Mouse (Mus musculus): ENCODE results near the gene Tef. TPM values are rescaled to one million over a fixed set of nuclear protein-coding genes. Genes with fewer than 3 reads are reported as not detected.
A peak's percentile ranks its signal among the peaks of the same experiment; 100 is the strongest.

Gene Tef
- polyA plus RNA-seq, 1 experiment from 2014 or later: 19.2 TPM

DNA sequence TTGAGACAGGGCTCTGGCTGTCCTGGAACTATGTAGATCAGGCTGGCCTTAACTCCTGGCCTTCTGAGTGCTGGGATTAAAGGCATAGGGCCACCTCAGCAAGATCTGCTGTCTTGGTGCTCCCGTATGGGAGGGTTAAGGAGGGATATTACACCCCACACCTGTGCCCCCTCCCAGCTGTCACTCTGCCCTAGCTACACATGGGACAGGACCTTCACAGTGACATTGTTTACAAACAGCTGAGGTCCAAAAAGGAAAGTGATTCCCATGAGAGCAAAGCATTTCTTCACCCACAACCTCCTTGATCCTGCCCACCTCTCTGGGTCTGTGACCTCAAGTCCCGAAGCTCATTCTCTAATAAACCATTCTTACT is 27.0 kb downstream of the Tef start:
- H3K27me3 ChIP-seq (ENCODE audit: control insufficient read depth, insufficient read depth, low read length): no peaks in the 10 kb centered on the region
- H3K4me2 ChIP-seq (replicated peaks; ENCODE audit: low read depth, low read length): no peak overlapping the region
- WGBS: 72% methylated on average over 2 of the region's 2 CpGs
- no peak overlapping the region for H3K27ac ChIP-seq (ENCODE audit: low read depth, low read length)
- H3K4me3 ChIP-seq (ENCODE audit: low read length): no peak overlapping the region
- H3K4me1 ChIP-seq (ENCODE audit: control insufficient read depth, insufficient read depth, low read length): no peaks in the 10 kb centered on the region
- H3K36me3 ChIP-seq (ENCODE audit: control insufficient read depth, insufficient read depth, low read length): peaks cover 20% of the 10 kb centered on the region; the same call in 1 of the 2 replicates
- H3K9me3 ChIP-seq (ENCODE audit: control insufficient read depth, low read length): no peaks in the 10 kb centered on the region
- no peak overlapping the region for H3K9ac ChIP-seq (ENCODE audit: low read depth, low read length)
- ATAC-seq (ENCODE audit: low FRiP score, low TSS enrichment): no peak

DNA sequence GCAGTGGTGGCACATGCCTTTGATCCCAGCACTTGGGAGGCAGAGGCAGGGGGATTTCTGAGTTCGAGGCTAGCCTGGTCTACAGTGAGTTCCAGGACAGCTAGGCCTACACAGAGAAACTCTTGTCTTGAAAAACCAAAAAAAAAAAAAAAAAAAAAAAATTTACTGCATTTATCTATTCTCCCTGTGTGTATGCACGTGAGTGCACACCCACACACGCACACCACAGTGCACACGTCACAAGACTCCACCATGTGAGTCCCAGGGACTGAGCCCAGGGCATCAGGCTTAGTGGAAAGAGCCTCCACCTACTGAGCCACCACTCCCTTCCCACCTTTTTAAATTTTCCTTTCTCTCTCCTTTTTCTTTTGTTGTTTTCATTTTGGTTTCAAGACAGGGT is 28.3 kb downstream of the Tef start:
- H3K27ac ChIP-seq (ENCODE audit: low read depth, low read length): no peak overlapping the region
- peaks cover 8% of the 10 kb centered on the region; the same call in 1 of the 2 replicates for H3K36me3 ChIP-seq (ENCODE audit: control insufficient read depth, insufficient read depth, low read length)
- no peak overlapping the region for H3K9ac ChIP-seq (ENCODE audit: low read depth, low read length)
- ATAC-seq (ENCODE audit: low FRiP score, low TSS enrichment): no peak
- no peak overlapping the region for H3K4me3 ChIP-seq (ENCODE audit: low read length)
- H3K4me2 ChIP-seq (replicated peaks; ENCODE audit: low read depth, low read length): no peak overlapping the region
- H3K4me1 ChIP-seq (ENCODE audit: control insufficient read depth, insufficient read depth, low read length): 0 out of 2 replicates have a peak, but pooled peaks cover under 1% of the 10 kb centered on the region
- no peaks in the 10 kb centered on the region for H3K9me3 ChIP-seq (ENCODE audit: control insufficient read depth, low read length)
- no peaks in the 10 kb centered on the region for H3K27me3 ChIP-seq (ENCODE audit: control insufficient read depth, insufficient read depth, low read length)
- WGBS: 95% methylated on average over 4 of the region's 4 CpGs

DNA sequence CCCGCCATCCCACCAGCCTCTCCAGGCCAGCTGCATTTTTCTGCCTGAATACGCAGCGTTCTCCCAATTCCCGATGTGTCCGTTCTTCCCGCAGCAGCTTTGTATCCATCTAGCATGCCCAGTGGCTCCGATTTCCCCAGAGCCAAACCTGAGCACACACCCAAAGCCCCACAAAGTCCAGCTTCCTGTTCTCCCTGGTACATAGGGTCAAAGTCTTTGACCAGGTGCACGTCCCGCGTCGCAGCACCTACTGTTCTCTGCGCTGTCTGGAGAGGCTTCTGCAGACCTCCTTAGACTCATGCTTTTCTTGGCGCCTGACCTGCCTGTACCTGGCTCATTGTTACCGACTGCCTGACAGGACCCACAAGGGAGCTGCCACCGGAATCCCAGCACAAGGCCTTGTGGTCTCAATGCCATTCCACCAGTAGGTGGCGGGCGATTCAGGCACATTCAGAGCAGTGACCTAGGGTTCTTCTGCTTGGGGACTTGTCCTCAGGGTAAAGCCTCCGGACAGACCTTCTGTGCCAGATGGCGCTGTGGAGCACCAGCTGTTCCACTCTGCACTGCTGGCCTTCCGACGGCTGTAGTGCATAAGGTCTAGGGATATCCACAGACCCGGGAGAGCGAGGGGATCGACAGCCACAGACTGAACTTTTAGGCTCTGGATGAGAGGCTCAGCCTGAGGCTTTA is 29.1 kb downstream of the Tef start:
- peaks cover 7% of the 10 kb centered on the region for H3K4me1 ChIP-seq (ENCODE audit: control insufficient read depth, insufficient read depth, low read length)
- no peaks in the 10 kb centered on the region for H3K27me3 ChIP-seq (ENCODE audit: control insufficient read depth, insufficient read depth, low read length)
- H3K36me3 ChIP-seq (ENCODE audit: control insufficient read depth, insufficient read depth, low read length): peaks cover under 1% of the 10 kb centered on the region; the same call in 1 of the 2 replicates
- H3K27ac ChIP-seq (ENCODE audit: low read depth, low read length): no peak overlapping the region
- 19% methylated on average over 24 of the region's 24 CpGs for WGBS
- peak overlapping the region; percentile 15; the same call in 1 of the 2 replicates for H3K4me2 ChIP-seq (replicated peaks; ENCODE audit: low read depth, low read length)
- no peak overlapping the region for H3K4me3 ChIP-seq (ENCODE audit: low read length)
- peak; percentile 90 for ATAC-seq (ENCODE audit: low FRiP score, low TSS enrichment)
- H3K9ac ChIP-seq (ENCODE audit: low read depth, low read length): peak overlapping the region; percentile 31; the same call in 1 of the 2 replicates
- H3K9me3 ChIP-seq (ENCODE audit: control insufficient read depth, low read length): no peaks in the 10 kb centered on the region

DNA sequence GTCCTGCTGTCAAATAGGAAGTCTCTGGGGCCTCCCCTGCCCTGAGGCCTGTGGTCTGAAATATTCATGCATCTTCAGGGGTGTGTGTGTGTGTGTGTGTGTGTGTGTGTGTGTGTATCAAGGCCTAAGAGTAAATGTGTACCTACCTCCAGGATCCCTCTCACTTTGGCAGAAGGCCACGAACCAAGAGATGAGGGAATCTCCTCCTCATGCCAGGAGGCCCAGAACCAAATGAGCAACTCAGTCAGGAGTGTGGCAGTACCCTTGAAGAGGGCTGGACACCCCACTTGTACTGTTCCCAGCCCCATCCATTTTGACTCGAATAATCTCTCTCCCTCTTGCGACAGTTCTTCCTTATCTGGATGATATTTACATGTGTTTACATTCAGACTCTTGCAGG is 30.0 kb downstream of the Tef start:
- WGBS: 76% methylated on average over 3 of the region's 3 CpGs
- no peak overlapping the region for H3K4me3 ChIP-seq (ENCODE audit: low read length)
- H3K27me3 ChIP-seq (ENCODE audit: control insufficient read depth, insufficient read depth, low read length): no peaks in the 10 kb centered on the region
- no peak overlapping the region for H3K9ac ChIP-seq (ENCODE audit: low read depth, low read length)
- no peak overlapping the region for H3K27ac ChIP-seq (ENCODE audit: low read depth, low read length)
- H3K4me2 ChIP-seq (replicated peaks; ENCODE audit: low read depth, low read length): no peak overlapping the region
- no peaks in the 10 kb centered on the region for H3K9me3 ChIP-seq (ENCODE audit: control insufficient read depth, low read length)
- H3K4me1 ChIP-seq (ENCODE audit: control insufficient read depth, insufficient read depth, low read length): peaks cover 7% of the 10 kb centered on the region
- no peaks in the 10 kb centered on the region; the same call in 1 of the 2 replicates for H3K36me3 ChIP-seq (ENCODE audit: control insufficient read depth, insufficient read depth, low read length)
- ATAC-seq (ENCODE audit: low FRiP score, low TSS enrichment): no peak

DNA sequence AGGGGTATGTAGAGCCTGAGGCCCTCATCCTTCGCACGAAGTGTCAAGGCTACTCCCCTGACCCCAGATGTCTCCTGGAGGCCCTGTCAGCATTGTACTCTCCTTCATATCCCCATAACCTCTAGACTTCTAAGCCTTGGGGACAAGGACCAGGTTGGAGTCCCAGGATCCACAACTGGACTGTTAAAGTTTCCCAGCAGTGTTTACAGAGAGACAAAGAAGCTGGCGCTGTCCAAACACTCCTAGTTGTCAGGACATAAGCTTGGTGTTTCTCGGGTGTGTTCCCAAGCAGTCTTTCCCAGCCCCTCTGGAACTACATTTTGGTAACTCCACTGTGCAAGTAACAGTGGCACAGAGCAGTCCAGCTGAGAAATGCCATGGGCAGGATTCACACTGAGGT is 31.3 kb downstream of the Tef start:
- no peak overlapping the region for H3K4me2 ChIP-seq (replicated peaks; ENCODE audit: low read depth, low read length)
- ATAC-seq (ENCODE audit: low FRiP score, low TSS enrichment): no peak
- H3K36me3 ChIP-seq (ENCODE audit: control insufficient read depth, insufficient read depth, low read length): no peaks in the 10 kb centered on the region
- H3K4me1 ChIP-seq (ENCODE audit: control insufficient read depth, insufficient read depth, low read length): peaks cover 7% of the 10 kb centered on the region
- H3K4me3 ChIP-seq (ENCODE audit: low read length): no peak overlapping the region
- WGBS: 74% methylated on average over 4 of the region's 4 CpGs
- H3K9ac ChIP-seq (ENCODE audit: low read depth, low read length): no peak overlapping the region
- no peak overlapping the region for H3K27ac ChIP-seq (ENCODE audit: low read depth, low read length)
- H3K27me3 ChIP-seq (ENCODE audit: control insufficient read depth, insufficient read depth, low read length): no peaks in the 10 kb centered on the region
- no peaks in the 10 kb centered on the region for H3K9me3 ChIP-seq (ENCODE audit: control insufficient read depth, low read length)

DNA sequence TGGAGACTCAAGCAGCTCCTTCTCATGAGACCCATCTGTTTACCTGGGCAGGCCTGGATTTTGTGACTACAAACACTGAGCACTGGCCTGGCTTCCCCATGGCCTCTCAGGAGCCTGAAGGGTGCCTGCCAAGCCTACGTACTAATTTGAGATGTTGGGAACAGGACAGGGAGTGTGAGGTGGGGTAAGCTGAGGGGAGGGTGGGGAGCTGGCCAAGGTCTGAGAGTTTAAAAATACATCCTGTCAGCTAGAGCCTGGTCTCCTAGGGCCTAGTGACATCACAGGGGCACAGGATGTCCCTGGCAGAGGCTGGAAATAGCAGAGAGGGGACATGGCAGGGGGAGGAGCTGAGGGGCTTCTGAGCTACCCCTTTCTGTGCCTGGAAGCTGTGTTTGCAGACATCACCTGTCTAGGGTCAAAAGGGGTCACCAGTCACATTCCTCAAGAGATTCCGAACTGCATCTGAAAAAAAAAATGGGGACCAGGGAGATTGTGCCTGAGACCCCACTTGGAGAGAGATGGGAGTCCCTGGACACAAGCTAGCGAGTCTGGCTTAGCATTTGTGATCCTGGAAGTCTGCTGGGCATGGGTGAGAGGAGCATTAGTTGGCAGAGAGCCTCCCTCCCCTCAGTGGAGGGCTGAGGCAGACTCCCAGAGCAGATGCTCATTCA is 32.1 kb downstream of the Tef start:
- no peak for ATAC-seq (ENCODE audit: low FRiP score, low TSS enrichment)
- 67% methylated on average over 3 of the region's 3 CpGs for WGBS
- peaks cover 7% of the 10 kb centered on the region for H3K4me1 ChIP-seq (ENCODE audit: control insufficient read depth, insufficient read depth, low read length)

DNA sequence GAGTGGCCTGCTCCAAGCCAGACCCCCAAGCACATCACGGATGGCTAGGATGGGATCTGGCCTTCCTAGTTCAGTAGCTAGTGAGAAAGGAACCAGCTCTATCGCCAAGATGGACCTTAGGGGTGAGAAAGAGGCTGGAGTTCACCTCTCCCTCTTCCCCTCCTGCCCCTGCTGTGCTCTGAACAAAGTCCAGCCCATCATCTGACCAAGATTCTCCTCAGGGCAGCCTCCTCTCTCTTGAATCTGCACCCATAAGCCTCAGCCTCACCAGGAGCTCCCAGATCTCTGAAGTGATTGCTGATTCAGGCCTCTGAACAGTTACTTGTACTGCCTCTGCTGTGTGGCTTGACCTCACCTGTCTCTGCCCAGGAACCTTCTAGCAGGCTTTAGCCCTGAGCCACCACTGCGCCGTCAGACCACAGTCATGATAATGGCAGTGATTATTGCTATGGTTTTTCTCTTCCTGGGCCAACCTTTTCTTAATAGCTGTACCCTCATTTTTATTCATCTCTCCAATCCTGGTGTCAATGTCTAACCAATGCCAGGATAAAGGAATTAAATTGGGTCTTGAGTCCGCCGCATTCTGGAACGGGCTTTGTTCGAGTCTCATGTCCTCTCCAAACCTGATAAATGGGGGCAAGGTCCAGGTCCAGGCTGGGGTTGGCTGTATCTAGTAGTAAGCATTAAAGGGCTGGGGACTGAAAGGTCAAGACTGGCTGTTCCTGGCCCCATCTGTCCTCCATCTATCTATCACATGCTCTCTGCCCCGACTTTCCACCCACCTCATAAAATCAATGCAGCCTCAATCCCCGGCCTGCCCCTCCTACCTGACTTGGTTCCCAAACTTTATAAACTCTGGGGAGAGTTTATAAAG is 33.0 kb downstream of the Tef start:
- 62% methylated on average over 10 of the region's 10 CpGs for WGBS
- H3K4me1 ChIP-seq (ENCODE audit: control insufficient read depth, insufficient read depth, low read length): peaks cover 7% of the 10 kb centered on the region
- H3K9ac ChIP-seq (ENCODE audit: low read depth, low read length): peak overlapping the region; percentile 9; the same call in 1 of the 2 replicates
- H3K4me3 ChIP-seq (ENCODE audit: low read length): no peak overlapping the region
- no peak overlapping the region; the same call in 1 of the 2 replicates for H3K4me2 ChIP-seq (replicated peaks; ENCODE audit: low read depth, low read length)
- ATAC-seq (ENCODE audit: low FRiP score, low TSS enrichment): no peak
- no peaks in the 10 kb centered on the region for H3K9me3 ChIP-seq (ENCODE audit: control insufficient read depth, low read length)
- H3K36me3 ChIP-seq (ENCODE audit: control insufficient read depth, insufficient read depth, low read length): no peaks in the 10 kb centered on the region
- no peaks in the 10 kb centered on the region for H3K27me3 ChIP-seq (ENCODE audit: control insufficient read depth, insufficient read depth, low read length)
- H3K27ac ChIP-seq (ENCODE audit: low read depth, low read length): no peak overlapping the region

More for the DNA sequence above, 32.1 kb downstream of the Tef start:
- Histone ChIP-seq H3K4me3 (ENCODE audit: low read length) (no peak overlapping the region), H3K4me2 (replicated peaks; ENCODE audit: low read depth, low read length) (no peak overlapping the region), H3K9me3 (ENCODE audit: control insufficient read depth, low read length) (no peaks in the 10 kb centered on the region), H3K36me3 (ENCODE audit: control insufficient read depth, insufficient read depth, low read length) (no peaks in the 10 kb centered on the region), H3K9ac (ENCODE audit: low read depth, low read length) (no peak overlapping the region), H3K27me3 (ENCODE audit: control insufficient read depth, insufficient read depth, low read length) (no peaks in the 10 kb centered on the region), H3K27ac (ENCODE audit: low read depth, low read length) (no peak overlapping the region)

DNA sequence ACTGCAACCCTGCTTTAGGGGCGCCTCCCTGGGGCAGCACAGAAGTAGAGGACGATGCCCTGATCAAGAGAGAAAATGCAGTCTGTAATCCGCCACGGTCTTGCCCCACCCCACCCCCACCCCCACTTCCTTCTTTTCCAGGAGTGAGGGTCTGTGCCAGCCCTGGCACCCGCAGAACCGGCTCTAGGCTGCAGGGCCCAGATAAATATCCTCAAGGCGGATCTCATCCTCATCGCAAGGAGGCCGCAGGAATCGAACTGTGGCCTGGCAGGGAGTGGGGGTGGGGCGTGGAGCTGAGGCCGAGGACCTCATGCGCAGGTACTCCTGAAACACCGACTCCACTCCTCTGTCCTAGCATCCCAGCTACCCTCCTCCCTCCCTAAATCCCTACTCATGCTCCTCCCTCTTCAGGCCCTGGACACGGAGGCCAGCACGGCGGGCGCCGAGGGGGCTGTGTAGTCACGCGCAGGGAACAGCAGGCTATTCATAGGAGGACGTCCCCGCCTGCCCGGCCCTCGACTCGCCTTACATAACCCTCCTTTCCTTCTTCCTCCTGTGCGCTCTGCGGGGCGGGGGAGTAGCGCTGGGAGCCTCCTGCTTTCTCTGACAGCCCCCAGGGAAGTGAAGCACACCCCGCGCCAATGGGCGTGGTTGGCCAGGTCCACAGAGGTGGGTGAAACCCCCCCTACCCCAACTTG is 34.1 kb downstream of the Tef start:
- H3K4me2 ChIP-seq (replicated peaks; ENCODE audit: low read depth, low read length): peak overlapping the region; percentile 47
- 3% methylated on average over 33 of the region's 33 CpGs for WGBS
- H3K9me3 ChIP-seq (ENCODE audit: control insufficient read depth, low read length): no peaks in the 10 kb centered on the region
- ATAC-seq (ENCODE audit: low FRiP score, low TSS enrichment): peak; percentile 87
- no peaks in the 10 kb centered on the region for H3K27me3 ChIP-seq (ENCODE audit: control insufficient read depth, insufficient read depth, low read length)
- peaks cover 7% of the 10 kb centered on the region for H3K4me1 ChIP-seq (ENCODE audit: control insufficient read depth, insufficient read depth, low read length)
- H3K9ac ChIP-seq (ENCODE audit: low read depth, low read length): peak overlapping the region; percentile 7; the same call in 1 of the 2 replicates
- H3K27ac ChIP-seq (ENCODE audit: low read depth, low read length): no peak overlapping the region
- peak overlapping the region; percentile 30 for H3K4me3 ChIP-seq (ENCODE audit: low read length)
- H3K36me3 ChIP-seq (ENCODE audit: control insufficient read depth, insufficient read depth, low read length): no peaks in the 10 kb centered on the region

All from kidney, embryonic 14.5 days (tissue).